Mouse (Mus musculus): ENCODE measurements around the gene Lrrc18. TPM values are rescaled to one million over a fixed set of nuclear protein-coding genes. Genes with fewer than 3 reads are reported as not detected.
A peak's percentile ranks its signal among the peaks of the same experiment; 100 is the strongest.

The Lrrc18 gene
- polyA plus RNA-seq, 1 experiment from 2014 or later: 0.35 TPM

DNA sequence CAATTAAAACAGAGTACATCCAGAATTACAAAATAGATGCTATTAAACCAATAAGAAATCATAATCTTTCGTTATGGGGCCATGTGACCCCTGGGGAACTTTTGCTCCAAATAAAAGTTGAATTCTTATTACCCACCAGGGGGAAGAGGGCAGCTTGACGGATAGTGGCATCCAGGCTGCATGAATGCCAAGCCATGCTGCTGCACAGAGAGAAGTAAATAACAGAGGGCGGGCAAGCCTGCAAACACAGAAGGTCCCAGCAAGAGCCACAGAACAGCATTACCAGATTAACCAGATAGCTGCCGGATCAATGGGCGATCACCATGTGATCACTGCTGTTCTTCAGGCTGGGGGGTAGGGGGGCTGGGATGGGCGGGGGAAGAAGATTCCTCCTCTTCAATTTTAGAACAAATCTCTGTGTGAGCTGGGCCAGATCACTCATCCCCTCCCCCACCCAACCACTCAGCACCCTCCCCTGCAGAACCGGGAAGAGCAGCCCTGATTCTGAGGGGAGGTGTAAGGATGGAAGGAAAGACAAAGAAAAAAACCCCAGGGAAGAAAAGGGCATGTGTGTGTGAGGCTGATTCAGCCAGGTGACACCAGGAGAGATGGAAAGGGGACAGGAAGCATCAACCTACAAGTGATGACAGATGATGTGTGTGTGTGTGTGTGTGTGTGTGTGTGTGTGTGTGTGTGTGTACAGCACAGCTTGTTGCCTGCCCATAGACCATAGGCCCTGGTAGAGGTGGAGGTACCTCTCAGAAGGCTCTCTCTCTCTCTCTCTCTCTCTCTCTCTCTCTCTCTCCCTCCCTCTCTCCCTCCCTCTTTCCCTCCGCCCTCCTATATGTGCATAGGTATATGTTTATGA is 9.2 kb downstream of the Lrrc18 start:
- peaks cover 25% of the 10 kb centered on the region for H3K4me1 ChIP-seq (replicated peaks)
- peaks cover 3% of the 10 kb centered on the region; the same call in 1 of the 2 replicates for H3K9me3 ChIP-seq
- no peak overlapping the region for H3K27ac ChIP-seq
- no peak overlapping the region for H3K9ac ChIP-seq (replicated peaks)
- no peak overlapping the region for H3K4me3 ChIP-seq (replicated peaks)
- WGBS: 22% methylated on average over 8 of the region's 8 CpGs
- H3K4me2 ChIP-seq (replicated peaks): no peak overlapping the region
- peak; percentile 66 for ATAC-seq
- no peaks in the 10 kb centered on the region for H3K36me3 ChIP-seq
- no peaks in the 10 kb centered on the region for H3K27me3 ChIP-seq

DNA sequence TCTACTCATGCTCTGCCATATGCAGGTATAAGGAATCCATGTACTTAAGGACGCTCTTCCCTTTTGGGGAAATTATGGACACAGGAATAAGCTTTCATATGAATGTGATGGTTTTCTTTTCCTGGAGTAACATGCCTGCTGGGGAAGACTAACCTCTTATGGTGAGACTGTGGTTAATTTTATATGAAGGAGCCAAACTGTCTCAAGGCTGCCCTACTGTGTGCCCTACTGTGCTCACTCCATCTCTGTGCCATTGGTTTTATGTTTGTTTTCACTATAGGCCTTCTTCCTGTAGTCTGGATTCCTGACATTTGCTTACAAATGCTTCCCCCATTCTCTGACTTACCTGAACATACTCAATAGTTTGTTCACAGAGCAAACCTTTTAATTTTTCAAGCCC is 13.9 kb downstream of the Lrrc18 start:
- Histone ChIP-seq H3K27me3 (no peaks in the 10 kb centered on the region), H3K4me1 (replicated peaks) (peaks cover 13% of the 10 kb centered on the region), H3K9me3 (peaks cover 3% of the 10 kb centered on the region; the same call in 1 of the 2 replicates), H3K36me3 (no peaks in the 10 kb centered on the region), H3K4me3 (replicated peaks) (no peak overlapping the region), H3K9ac (replicated peaks) (no peak overlapping the region), H3K27ac (no peak overlapping the region), H3K4me2 (replicated peaks) (no peak overlapping the region)
- ATAC-seq: no peak
- WGBS: 98% methylated on average over 1 of the region's 1 CpGs

DNA sequence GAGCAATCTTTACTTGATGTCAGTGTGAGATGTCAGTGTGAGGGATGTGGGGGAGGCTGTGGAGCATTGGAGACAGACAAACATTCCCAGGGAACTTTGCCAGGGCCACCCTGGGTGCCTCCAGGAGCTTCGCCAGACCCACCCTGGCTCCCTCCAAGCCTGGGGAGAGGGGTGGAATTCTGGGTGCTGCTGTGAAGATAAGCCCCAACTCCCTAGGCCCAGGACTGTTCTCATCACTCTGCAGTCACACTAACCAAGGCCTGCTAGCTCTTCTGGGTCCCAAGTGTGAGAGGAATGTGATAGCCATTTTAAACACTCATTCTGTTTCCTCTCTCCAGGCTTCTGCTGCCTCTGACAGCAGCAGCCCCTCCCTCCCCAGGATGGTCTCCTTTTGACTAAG is 16.5 kb downstream of the Lrrc18 start:
- no peaks in the 10 kb centered on the region for H3K36me3 ChIP-seq

DNA sequence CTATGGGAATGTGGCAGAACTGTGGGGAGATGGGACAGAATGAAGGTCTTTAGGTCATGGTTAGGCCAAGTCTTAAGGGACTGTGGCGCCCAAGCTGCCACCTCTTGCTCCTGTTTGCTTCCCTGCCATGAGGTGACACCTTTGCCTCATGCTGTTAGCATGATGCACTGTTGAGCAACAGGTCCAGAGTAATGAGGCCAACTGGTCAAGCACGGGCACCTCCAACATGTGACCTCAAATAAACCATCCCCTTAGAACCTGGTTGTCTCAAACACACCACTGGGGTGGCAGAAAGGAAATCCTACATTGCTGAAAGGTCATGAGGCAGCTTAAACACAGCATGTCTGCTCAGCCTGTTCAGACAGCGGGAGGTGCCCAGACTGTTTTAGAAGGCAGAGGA is 27.9 kb downstream of the Lrrc18 start:
- Histone ChIP-seq H3K36me3 (no peaks in the 10 kb centered on the region), H3K4me2 (replicated peaks) (no peak overlapping the region), H3K4me3 (replicated peaks) (no peak overlapping the region), H3K9ac (replicated peaks) (no peak overlapping the region), H3K27ac (no peak overlapping the region), H3K4me1 (replicated peaks) (no peaks in the 10 kb centered on the region), H3K9me3 (no peaks in the 10 kb centered on the region), H3K27me3 (no peaks in the 10 kb centered on the region)
- WGBS: 87% methylated on average over 3 of the region's 3 CpGs
- no peak for ATAC-seq

More for the DNA sequence above, 16.5 kb downstream of the Lrrc18 start:
- no peaks in the 10 kb centered on the region for H3K4me1 ChIP-seq (replicated peaks)
- H3K9me3 ChIP-seq: peaks cover 3% of the 10 kb centered on the region; the same call in 1 of the 2 replicates
- H3K9ac ChIP-seq (replicated peaks): no peak overlapping the region
- WGBS: 94% methylated on average over 1 of the region's 1 CpGs
- no peak for ATAC-seq
- H3K4me3 ChIP-seq (replicated peaks): no peak overlapping the region
- no peak overlapping the region for H3K27ac ChIP-seq
- H3K27me3 ChIP-seq: no peaks in the 10 kb centered on the region
- no peak overlapping the region for H3K4me2 ChIP-seq (replicated peaks)

DNA sequence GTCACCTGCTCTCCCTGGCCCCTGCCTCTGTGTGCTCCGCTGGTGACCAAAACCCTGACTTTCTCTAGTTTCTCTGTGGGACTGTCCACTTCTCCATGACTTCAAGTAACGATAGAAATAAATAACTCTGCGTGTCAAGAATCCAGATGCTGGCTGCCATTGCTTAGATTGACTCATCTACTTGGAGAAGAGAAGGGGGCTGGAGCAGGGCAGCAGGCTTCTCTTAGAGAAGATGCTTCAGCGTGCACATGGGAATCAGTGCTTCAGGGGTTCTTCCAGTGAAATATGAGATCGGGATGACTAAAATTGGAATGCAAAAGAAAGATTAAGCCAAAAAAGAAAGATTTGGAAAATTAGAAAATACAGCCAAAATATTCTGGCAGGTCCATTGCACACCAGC is 28.4 kb downstream of the Lrrc18 start:
- H3K4me3 ChIP-seq (replicated peaks): no peak overlapping the region
- H3K9ac ChIP-seq (replicated peaks): no peak overlapping the region
- ATAC-seq: no peak
- no peak overlapping the region for H3K4me2 ChIP-seq (replicated peaks)
- H3K9me3 ChIP-seq: no peaks in the 10 kb centered on the region
- 78% methylated on average over 5 of the region's 5 CpGs for WGBS
- no peaks in the 10 kb centered on the region for H3K36me3 ChIP-seq
- no peak overlapping the region for H3K27ac ChIP-seq
- H3K4me1 ChIP-seq (replicated peaks): no peaks in the 10 kb centered on the region
- H3K27me3 ChIP-seq: no peaks in the 10 kb centered on the region

DNA sequence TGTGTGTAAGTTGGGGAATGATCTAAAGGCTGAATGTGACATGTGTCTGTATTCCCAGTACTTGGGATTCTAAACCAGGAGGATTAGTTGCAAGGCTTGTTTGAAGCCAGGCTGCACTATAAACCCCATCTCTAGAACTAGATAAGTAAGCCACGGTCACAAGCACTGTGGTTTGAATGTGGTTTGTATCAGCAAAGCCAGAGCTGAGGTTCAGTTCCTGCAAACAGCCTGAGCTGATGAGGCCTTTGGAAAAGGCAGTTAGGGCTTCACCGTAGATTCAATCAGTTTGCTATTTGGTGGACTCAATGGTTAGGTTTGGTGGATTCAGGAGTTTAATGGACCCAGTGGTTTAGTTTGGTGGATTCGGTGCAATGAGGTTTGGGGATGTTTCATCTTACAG is 39.7 kb downstream of the Lrrc18 start:
- Histone ChIP-seq H3K4me3 (replicated peaks) (no peak overlapping the region), H3K9me3 (no peaks in the 10 kb centered on the region), H3K9ac (replicated peaks) (no peak overlapping the region), H3K27ac (no peak overlapping the region), H3K36me3 (no peaks in the 10 kb centered on the region), H3K4me1 (replicated peaks) (peaks cover 5% of the 10 kb centered on the region), H3K4me2 (replicated peaks) (no peak overlapping the region), H3K27me3 (no peaks in the 10 kb centered on the region)
- ATAC-seq: no peak
- WGBS: 83% methylated on average over 3 of the region's 3 CpGs

DNA sequence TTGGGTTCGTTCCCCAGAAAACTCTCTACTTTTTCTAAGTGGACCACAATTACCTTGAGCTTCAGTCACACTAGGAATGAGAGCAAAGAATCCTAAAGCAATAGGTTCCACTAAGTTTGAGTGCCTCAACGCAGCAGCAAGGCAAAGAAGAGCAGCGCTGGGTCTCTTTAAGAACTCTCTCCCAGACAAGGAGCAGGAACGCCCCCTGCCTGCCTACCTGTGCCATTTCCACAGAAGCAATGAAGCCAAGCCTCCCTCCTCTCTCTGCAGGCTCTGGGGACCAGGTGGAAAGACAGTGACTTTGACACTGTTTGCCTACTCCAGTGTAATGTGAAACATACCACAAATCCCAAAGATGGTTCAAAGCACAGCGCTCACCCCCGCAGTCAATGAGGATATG is 42.2 kb downstream of the Lrrc18 start:
- H3K4me2 ChIP-seq (replicated peaks): no peak overlapping the region

DNA sequence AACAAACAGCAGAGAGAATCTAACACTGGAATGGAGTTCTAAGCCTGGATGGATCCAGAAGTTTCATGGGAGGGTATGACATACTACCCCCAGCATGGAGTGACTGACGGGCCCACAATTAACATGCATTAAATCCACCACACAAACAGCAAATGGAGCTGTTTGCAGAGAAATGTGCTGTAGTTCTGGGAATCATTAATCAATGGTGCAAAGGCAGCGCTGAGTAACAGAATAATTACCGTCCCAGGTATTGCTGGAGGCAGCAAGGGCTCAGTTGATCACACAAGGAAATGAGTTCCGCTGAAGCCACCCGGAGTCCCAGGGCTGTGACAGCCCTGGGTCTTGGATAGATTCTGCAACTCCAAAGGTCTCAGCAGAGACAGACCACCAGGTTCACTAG is 44.2 kb downstream of the Lrrc18 start:
- ATAC-seq: no peak
- H3K36me3 ChIP-seq: no peaks in the 10 kb centered on the region
- H3K9me3 ChIP-seq: no peaks in the 10 kb centered on the region
- no peaks in the 10 kb centered on the region for H3K27me3 ChIP-seq
- no peak overlapping the region for H3K4me2 ChIP-seq (replicated peaks)
- H3K4me1 ChIP-seq (replicated peaks): peaks cover 5% of the 10 kb centered on the region
- WGBS: 67% methylated on average over 5 of the region's 5 CpGs
- H3K27ac ChIP-seq: no peak overlapping the region
- no peak overlapping the region for H3K9ac ChIP-seq (replicated peaks)
- no peak overlapping the region for H3K4me3 ChIP-seq (replicated peaks)

More for the DNA sequence above, 42.2 kb downstream of the Lrrc18 start:
- Histone ChIP-seq H3K27ac (no peak overlapping the region), H3K27me3 (no peaks in the 10 kb centered on the region), H3K9ac (replicated peaks) (no peak overlapping the region), H3K36me3 (no peaks in the 10 kb centered on the region), H3K4me1 (replicated peaks) (peaks cover 5% of the 10 kb centered on the region), H3K4me3 (replicated peaks) (no peak overlapping the region), H3K9me3 (no peaks in the 10 kb centered on the region)
- WGBS: 38% methylated on average over 6 of the region's 6 CpGs
- ATAC-seq: no peak

DNA sequence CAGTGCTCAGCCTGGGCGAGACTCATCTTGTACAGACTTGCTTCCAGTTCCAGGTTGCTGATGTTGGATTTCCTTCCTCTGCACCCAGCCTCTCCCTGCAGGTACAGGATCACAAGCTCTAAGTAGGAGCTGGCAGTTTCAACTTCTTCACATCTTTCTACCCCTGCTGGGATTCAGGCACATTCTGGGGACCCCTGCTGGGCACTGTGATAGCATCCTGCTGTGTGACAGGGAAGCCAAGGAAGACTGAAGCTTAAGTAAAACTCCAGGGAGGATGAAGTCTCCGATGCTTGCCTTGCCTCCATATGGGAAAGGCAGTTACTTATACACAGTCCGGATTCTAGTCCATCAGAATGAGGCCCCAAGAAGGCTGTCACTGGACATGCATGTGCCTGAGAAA is 45.6 kb downstream of the Lrrc18 start:
- H3K27ac ChIP-seq: no peak overlapping the region
- peaks cover 5% of the 10 kb centered on the region for H3K4me1 ChIP-seq (replicated peaks)
- WGBS: 48% methylated on average over 3 of the region's 3 CpGs
- H3K9me3 ChIP-seq: no peaks in the 10 kb centered on the region
- H3K36me3 ChIP-seq: no peaks in the 10 kb centered on the region
- no peak for ATAC-seq
- no peak overlapping the region for H3K9ac ChIP-seq (replicated peaks)
- H3K27me3 ChIP-seq: no peaks in the 10 kb centered on the region
- no peak overlapping the region for H3K4me2 ChIP-seq (replicated peaks)
- no peak overlapping the region for H3K4me3 ChIP-seq (replicated peaks)

DNA sequence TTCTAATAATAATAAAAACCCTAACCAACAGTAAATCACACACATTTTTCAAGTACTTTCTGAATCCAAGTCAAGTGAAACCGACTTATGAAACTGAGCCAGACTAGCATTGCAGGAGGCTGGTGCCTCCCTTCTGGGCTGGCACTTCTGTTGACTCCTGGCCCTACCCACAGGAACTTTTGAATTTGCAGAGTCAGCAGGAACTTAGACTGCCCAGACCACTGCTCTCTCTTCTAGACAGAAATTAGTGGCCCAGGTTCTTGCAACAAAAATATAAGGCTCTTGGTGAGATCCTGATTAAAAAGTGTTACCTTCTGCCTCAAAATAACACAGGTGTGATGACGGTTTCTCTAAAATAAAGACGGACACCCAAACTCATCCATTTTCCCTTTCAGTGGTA is 54.0 kb downstream of the Lrrc18 start:
- 93% methylated on average over 3 of the region's 3 CpGs for WGBS
- no peaks in the 10 kb centered on the region for H3K4me1 ChIP-seq (replicated peaks)
- H3K36me3 ChIP-seq: no peaks in the 10 kb centered on the region
- H3K27me3 ChIP-seq: no peaks in the 10 kb centered on the region
- no peak overlapping the region for H3K4me2 ChIP-seq (replicated peaks)
- no peaks in the 10 kb centered on the region for H3K9me3 ChIP-seq
- H3K9ac ChIP-seq (replicated peaks): no peak overlapping the region
- H3K4me3 ChIP-seq (replicated peaks): no peak overlapping the region
- no peak overlapping the region for H3K27ac ChIP-seq
- ATAC-seq: no peak

DNA sequence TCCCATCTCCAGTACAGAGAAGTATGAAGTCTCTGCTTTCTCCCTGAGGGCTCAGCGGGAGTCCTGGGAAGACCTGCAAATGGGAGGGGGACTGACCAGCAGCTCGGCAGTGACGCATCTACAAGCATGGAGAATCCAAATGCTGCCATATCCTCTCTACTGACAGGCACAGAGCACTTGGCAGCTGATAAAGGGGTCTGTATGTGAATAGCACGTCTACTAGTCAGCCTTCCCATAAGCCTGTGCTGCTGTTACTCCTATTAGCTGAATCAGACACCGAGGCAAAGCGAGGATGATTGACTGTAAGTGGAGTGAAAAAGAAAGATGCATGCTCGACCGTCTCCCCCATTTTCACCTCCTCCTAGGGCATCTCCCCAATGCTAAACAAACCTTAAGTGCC is 62.3 kb downstream of the Lrrc18 start:
- ATAC-seq: peak; percentile 63; the same call in 1 of the 2 replicates
- Histone ChIP-seq H3K27me3 (no peaks in the 10 kb centered on the region), H3K9me3 (no peaks in the 10 kb centered on the region), H3K4me2 (replicated peaks) (no peak overlapping the region), H3K36me3 (no peaks in the 10 kb centered on the region), H3K27ac (peak overlapping the region; percentile 14; the same call in 1 of the 2 replicates), H3K4me1 (replicated peaks) (peaks cover 16% of the 10 kb centered on the region), H3K9ac (replicated peaks) (no peak overlapping the region), H3K4me3 (replicated peaks) (no peak overlapping the region)
- WGBS: 28% methylated on average over 8 of the region's 8 CpGs

DNA sequence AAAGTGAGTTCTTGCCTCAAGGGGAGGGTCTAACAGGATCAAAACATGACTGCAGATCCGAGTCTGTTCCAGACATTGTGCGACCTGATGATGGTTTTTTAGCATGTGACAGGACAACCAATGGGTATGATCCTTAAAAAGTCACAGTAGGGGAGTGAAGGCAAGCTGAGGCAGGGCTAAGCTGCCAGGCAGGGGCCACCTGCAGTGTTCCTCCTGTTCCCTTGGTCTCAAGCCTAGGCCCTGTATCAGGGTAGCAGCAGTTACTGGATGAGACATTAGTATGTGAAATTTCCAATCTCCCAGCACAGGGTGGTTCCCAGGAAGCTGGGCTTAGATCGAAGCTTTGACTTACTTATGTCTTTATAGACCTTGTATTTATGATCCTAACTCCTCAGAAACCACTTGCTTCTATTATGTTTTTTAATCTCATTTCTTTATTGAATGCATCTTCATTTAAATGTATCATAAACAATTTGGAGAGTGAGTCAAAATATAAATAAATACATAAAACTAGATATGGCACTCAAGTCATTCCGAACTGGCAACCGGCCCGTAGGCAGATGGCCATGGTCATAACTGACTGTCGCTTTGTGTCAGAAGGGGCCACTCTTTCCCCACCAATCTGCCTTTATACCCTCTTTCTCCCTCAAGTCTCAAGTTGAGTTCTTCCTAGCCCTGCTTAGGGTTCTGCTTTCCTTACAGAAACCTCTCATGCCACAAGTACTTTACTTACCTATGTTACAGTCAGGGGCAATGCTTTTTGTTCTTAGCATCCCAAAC is 67.9 kb downstream of the Lrrc18 start:
- no peak for ATAC-seq
- Histone ChIP-seq H3K9ac (replicated peaks) (no peak overlapping the region), H3K27me3 (no peaks in the 10 kb centered on the region), H3K36me3 (no peaks in the 10 kb centered on the region), H3K4me1 (replicated peaks) (peaks cover 5% of the 10 kb centered on the region), H3K4me2 (replicated peaks) (no peak overlapping the region), H3K9me3 (no peaks in the 10 kb centered on the region), H3K27ac (no peak overlapping the region), H3K4me3 (replicated peaks) (no peak overlapping the region)
- WGBS: 91% methylated on average over 7 of the region's 7 CpGs
